Mouse (Mus musculus): ENCODE results near the gene BC051142.

Gene BC051142

DNA sequence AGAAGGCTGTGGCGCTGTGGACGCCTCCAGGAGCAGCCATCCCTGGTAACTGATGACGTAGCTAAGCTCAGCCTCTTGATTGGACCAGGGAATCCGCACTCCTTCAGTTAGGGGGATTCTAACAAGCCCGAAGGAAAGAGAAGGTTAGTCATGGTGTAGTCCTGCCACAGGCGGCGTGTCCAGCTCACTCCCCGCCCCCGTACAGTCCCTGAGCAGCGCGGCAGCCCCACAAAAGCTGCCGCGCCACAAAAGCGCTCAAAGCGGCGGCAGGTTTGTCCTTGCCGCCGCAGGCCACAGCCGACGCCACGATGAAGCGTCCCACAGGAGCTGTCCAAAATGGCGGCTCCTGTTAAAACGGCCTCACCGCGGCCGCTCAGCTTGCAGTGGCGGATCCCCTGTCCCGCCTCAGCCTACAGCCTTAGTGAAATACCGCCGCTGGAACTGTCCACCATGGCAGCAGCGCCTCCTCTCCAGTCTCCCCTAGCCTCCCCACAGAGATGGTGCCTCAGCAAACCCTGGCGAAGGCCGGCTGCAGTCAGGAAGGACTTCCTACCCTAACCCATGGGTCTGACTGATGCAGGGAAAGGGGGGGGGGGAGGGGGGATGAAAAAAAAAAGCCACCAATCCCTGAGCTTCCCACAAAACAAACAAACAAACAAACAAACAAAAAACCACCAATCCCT lies at the start of gene BC051142:
TSS of gene BC051142 (plus strand) at position 110 of the 683 bp plus-strand sequence.
- peak; percentile 85 to 88 for DNase-seq (ENCODE audit: low spot score in 2 of 2)

GRCm38 (mm10) chr17:34349429-34349828 lies 49.2 kb upstream of the BC051142 start:
- peak; percentile 79 to 89 for DNase-seq (ENCODE audit: low spot score in 2 of 2)

- DNase-seq (ENCODE audit: low spot score in 2 of 2): no peak
Measured at GRCm38 (mm10) chr17:34354539-34354938, 44.1 kb upstream of the BC051142 start, which contains the start of gene Btnl2. Gene Btnl2, plus strand, starts transcription at chr17:34354822.

DNA sequence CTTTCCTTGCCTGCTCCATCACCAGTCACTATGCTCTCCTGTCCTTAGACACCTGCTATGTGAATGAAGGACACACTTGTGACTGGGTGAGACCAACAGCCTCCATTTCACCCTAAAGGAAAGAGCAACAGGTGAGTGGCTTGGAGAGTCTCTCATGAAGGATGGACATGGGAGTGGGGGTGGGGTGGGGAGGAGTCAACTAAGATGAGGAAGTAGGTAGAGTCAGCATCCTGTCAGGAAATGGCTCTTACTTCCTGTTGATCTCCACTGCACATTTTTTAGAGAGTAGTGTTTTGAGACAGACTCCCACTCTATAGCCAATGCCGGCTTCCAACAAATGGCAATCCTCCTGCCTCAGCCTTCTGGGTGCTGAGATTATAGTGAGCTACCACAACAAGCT lies 43.7 kb upstream of the BC051142 start:
- peak; percentile 14 to 67 for DNase-seq (ENCODE audit: low spot score in 2 of 2)

GRCm38 (mm10) chr17:34362954-34363546 lies 35.6 kb upstream of the BC051142 start:
- DNase-seq (ENCODE audit: low spot score in 2 of 2): no peak

DNA sequence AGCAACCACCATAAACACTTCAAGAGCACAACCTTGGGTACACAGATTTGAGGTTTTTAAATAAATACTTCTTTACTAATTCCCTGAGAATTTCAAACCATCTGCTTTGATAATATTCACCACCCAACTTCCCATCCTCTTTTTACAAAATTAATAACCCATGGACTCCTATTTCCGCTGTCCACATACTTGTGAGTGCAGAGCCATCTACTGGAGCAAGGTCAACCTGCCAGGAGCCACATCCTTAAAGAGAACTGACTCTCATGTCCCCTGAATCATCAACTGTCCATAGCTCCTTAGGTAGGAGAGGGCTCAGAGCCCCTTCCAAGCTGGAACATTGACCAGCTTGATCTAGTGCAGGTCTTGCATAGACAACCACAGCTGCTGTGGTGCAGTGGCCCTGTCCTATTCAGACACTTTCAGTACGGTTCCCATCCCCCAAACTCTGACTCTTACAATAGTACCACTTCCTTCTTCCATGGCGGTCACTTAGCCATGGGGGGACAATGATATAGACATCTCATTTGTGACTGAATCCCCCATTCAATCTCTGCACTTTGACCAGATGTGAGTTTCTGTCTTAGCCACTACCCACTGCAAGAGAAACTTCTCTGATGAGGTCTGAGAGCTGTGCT lies 34.8 kb upstream of the BC051142 start:
- no peak for DNase-seq (ENCODE audit: low spot score in 2 of 2)

DNA sequence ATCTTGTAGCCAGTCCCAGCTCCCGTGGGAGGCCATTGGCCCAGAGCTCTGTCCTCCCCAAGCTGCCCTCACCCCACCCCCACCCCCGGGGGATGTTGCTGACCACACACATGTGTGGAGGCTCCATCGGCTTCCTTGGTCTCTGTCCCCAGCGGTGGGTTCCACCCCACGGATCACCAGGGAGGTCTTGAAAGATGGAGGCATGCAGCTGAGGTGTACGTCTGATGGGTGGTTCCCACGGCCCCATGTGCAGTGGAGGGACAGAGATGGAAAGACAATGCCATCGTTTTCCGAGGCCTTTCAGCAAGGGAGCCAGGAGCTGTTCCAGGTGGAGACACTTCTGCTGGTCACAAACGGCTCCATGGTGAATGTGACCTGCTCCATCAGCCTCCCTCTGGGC lies 33.6 kb upstream of the BC051142 start:
- no peak for DNase-seq (ENCODE audit: low spot score in 2 of 2)

DNA sequence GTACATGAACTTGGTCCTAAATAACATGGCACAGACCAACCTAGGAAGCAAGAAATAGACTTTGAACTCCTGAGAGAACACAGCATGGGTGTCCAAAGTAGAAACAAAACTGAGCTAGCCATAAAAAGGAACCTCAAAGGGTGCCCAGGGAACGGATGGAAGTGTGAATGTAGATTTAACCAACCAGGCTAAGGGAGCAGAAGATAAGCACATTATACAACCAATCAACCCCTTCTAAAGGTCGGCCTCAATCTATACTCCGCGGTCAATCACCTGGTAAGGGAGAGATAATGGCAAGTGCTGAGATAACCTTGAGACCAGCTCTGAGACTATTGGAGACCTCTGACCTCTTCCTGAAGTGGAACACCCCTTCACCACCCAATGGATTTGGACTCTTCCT lies 28.1 kb upstream of the BC051142 start:
- no peak for DNase-seq (ENCODE audit: low spot score in 2 of 2)

GRCm38 (mm10) chr17:34373055-34373709 lies 25.4 kb upstream of the BC051142 start:
- DNase-seq (ENCODE audit: low spot score in 2 of 2): no peak

DNA sequence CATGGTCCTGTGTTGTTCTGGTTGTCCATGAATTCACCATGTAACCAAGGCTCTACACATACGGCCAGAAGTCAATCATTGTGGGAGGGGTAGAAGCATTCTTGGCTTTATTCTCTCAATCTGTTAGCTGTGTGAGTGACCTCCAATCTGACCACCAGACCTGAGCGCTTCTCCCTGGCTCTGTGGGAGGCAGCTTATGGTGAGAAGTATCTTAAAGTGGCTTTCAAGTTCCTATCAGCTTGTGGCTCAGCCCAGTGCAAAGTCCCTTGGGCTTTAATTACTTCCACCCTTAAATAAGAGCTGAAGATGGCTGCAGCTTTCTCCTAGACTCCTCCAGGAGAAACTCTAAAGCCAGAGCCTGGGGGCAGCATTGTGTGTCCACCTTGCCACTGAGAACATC lies 21.8 kb upstream of the BC051142 start, which contains the start of gene Btnl1:
TSS of gene Btnl1 (plus strand) at position 286 of the 400 bp plus-strand sequence.
- DNase-seq (ENCODE audit: low spot score in 2 of 2): no peak

DNA sequence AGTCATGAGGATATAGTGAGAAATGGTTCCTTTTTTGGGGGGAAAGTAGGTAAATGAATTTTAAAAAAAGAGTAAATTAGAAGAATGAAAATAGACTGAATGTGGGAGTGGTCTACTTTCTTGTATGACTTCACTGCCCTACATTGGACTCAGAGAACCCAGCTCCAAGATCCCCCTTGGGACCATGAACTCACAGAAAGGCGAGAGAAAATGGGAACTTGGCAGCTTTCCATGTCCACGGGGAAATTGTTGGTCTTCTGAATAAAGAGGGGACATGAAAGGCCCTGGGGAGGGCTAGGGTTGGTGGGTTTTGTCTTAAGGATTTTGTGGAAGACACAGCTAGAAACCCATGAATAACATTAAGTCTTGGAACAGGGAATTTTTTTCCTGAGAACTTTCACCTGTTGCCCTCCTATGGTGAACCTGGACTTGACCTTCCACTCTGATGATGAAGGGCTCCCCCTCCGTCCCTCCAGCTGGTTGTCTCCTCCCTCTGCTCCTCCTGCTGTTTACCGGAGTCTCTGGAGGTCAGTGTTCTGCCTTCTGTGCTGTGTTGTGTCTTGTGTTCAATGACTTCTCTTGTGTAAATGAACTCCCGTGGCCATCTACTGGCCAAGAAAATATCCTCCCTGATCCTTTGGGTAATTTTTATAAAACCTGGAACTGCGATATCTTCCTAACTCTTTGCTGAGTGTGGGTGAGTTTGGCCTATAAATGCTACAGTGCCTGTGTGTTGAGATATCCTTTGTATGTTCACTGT lies 21.0 kb upstream of the BC051142 start:
- DNase-seq (ENCODE audit: low spot score in 2 of 2): no peak

GRCm38 (mm10) chr17:34378716-34379115 lies 19.9 kb upstream of the BC051142 start:
- DNase-seq (ENCODE audit: low spot score in 2 of 2): peak in 1 of 2 experiments; percentile 34

- no peak for DNase-seq (ENCODE audit: low spot score in 2 of 2)
Measured at GRCm38 (mm10) chr17:34379451-34379850, 19.2 kb upstream of the BC051142 start.

DNA sequence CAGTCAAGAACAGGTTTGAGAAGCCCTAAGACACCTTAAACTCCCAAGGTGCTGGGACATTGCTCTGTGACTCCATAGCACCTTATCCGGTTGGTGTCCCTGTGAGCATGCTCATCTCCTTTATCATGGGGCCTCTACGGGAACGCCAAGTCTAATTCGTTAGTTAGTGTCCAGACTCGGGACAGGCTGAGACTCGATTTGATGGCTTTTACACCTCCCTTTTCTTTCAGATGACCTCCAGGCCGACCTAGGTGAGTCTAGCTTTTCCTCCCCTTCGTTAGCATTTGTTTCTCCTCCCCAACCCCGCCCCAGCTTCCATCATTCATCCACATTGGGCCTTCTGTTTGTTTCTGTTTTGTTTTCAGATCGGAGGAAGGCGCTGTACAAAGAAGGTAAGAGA lies 16.7 kb upstream of the BC051142 start:
- no peak for DNase-seq (ENCODE audit: low spot score in 2 of 2)

DNA sequence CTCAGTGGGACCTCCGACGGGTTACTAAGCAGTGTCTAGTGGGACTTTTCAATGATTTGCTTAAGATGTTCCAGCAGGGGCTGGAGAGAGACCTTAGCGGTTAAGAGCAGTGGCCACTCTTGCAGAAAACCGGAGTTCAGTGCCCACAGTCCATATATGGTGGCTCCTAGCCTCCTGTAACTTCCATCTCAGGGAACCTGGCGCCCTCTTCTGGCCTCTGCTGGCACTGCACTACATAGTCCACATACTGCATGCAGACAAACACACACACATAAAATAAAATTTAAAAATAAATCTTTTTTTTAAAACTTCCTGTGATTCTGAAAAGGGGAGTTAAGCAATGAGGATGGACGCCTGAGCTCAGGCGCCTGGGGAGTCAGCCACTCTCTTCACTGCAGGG lies 15.4 kb upstream of the BC051142 start:
- DNase-seq (ENCODE audit: low spot score in 2 of 2): peak; percentile 15 to 63

- no peak for DNase-seq (ENCODE audit: low spot score in 2 of 2)
Measured at GRCm38 (mm10) chr17:34384699-34385098, 13.9 kb upstream of the BC051142 start.

DNA sequence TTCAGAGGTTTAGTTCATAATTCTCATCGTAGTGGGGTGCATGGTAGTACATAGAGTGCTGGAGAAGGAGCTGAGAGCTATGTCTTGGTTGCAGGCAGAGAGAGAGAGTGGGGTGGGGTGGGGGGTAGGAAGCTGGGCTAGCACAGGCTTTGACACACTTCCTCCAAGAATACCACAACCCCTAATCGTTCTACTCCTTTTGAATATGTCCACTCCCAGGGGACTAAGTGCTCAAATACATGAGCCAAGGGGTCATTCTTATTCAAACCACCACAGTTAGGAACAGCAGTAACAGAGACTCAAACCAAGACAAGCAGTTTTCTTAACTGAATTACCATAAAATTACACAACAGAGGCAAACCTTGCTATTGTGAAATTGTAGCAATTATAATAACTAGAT lies 12.0 kb upstream of the BC051142 start:
- DNase-seq (ENCODE audit: low spot score in 2 of 2): no peak

GRCm38 (mm10) chr17:34388513-34388912 lies 10.1 kb upstream of the BC051142 start:
- DNase-seq (ENCODE audit: low spot score in 2 of 2): peak in 1 of 2 experiments; percentile 49

GRCm38 (mm10) chr17:34391507-34391906 lies 7.1 kb upstream of the BC051142 start:
- no peak for DNase-seq (ENCODE audit: low spot score in 2 of 2)

DNA sequence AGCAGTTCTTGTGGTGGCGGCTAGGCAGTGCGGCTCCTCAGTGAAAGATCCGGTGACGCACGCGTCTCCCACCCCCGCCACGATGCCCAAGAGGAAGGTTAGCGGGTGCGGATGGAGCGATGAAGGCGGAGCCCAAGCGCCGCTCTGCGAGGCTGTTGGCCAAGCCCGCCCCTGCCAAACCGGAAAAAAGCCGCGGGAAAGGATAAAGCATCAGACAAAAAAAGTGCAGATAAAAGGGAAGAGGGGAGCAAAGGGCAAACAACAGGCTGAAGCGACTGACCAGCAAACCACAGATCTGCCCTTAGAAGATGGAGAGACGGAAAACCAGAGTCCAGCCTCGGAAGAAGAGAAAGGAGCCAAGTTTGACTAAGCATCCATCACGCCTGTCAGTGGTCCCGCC lies 6.3 kb upstream of the BC051142 start:
- DNase-seq (ENCODE audit: low spot score in 2 of 2): no peak

DNA sequence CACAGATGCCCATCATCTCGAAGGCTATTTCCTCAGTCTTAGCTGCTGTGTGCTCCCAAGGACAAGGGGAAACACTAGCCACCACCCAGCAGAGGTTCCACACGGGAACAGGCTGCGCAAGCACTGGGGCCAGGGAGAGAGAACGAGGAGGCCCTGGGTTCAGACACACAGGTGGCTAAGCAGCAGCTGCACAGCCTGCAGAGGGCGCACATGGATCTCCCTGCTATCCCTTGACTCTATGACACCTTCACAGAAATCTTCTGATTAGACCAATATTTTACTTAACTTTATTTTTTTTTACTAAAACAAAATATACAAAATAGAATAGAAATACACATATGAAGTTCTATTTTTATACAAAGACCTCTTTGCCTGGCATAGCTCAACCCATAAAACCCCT lies 1.3 kb upstream of the BC051142 start:
- DNase-seq (ENCODE audit: low spot score in 2 of 2): peak in 1 of 2 experiments; percentile 36
